Mouse (Mus musculus) heart, adult 18-20 months (tissue): Measurements from ENCODE around the gene Avil. TPM values are rescaled to one million over a fixed set of nuclear protein-coding genes. Genes with fewer than 3 reads are reported as not detected.

ENCODE experiments used
- DNase-seq, 2 experiments: peaks; one replicate each; pipeline ENCODE4 v3.0.0; 2021 to 2022; ENCODE audit warnings: mixed read lengths in 1 of 2
- total RNA-seq, 2 experiments: library from RNA; stranded (reverse); gene quantifications; 2 replicates each; pipeline ENCODE4 v1.2.3; 2021

Gene Avil
- total RNA-seq, 2 experiments from 2014 or later = 0.37 to 0.64 TPM

DNA sequence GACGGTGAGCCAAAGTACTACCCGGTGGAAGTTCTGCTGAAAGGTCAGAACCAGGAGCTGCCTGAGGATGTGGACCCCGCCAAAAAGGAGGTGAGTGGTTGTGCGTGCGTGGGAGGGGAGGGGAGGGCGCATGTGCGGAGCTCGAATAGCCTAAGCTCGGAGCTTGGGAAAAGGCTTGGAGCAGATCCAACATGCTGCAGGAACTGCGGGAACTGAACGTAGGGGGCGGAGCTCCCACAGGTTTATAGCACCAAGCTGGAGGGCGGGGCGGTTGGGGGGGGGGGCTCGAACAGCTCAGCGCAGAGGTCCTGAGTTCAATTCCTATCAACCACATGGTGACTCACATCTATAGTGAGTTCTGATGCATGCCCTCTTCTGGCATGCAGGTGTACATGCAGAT, 17.9 kb downstream of the Avil start:
- no peak for DNase-seq

DNA sequence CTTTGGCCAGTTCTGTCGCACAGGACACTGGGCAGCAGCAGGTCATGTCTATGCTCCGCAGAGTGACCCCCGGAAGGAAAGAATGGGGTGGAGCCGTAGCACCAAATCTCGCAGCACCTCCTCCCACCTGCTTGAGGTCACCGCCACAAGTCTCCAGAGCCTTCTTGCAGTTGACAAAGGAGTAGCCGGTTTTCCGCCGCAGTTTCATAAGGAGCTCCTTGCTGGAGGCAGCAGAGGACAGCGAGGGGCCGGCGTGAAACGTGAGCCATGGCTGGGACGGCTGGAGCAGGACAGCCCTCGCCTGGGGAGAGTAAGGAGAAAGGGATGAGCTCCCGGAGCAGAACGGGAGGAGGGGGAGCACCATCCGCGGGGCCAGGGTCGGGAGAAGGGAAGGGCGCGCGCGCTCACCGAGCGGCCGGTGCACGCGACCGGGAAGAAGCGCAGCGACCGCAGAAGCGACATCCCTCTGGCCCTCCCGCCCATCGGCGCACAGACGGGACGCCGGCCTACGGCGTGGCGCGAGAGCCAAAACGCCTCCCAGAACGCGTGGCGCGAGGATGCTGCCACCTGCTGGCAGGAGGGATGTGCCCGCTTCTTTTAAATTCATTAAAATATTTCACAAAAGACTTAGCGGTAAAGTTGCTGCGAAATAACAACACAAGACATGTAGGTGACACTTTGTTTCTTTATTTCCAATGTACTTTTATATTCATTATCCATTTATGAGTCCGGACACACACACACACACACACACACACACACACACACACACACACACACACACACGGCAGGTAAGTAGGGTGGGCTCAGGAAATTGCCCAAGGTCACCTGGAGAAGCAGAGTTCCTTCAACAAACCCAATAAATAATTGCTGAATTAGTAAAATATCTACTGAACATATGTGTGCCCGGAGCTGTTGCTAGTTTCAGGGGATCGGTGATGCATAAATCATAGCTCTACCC, 30.1 kb downstream of the Avil start, which contains the start of gene Tsfm:
Tsfm (minus strand) TSS at position 505 of the 961 bp plus-strand sequence.
- peak; percentile 93 to 97 for DNase-seq

DNA sequence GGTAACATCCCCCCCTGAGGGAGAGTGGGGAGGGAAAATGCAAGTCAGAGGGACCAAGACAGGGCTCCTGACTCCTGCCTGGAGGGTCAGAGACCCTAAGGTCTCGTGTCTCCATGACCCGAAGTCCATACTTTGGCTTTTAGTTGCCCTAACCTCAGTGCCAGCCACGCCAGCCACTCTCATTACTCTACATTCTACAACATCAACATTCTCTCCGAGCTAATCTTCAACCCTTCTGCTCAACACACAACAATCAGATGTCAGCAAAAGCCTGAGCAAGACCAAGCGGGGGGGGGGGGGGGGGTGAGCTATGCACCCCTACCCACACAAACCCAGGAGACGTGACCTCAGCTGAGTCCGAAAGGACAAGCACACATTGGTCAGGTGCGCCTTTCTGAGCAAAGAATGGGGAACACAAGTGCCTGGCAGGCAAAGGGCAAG, 32.8 kb downstream of the Avil start:
- no peak for DNase-seq

DNA sequence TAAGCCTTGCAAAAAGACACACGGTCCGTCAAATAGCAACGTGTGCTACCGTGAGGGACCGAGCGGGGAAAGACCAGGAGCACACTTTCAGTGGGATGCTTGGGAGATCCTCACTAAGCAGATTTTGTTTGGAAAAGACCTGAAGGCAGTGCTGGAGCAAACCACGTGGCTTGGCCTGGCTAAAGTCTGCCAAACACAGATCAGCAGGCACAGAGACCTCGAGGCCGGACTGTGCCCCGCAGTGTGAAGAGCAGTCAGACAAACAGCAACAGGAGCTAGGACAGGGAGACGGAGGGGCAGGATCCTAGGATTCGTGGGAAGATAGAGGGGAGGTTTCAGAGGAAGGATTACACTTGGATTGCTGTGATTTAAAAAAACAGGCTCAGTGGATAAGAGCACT, 35.8 kb downstream of the Avil start:
- DNase-seq = no peak

DNA sequence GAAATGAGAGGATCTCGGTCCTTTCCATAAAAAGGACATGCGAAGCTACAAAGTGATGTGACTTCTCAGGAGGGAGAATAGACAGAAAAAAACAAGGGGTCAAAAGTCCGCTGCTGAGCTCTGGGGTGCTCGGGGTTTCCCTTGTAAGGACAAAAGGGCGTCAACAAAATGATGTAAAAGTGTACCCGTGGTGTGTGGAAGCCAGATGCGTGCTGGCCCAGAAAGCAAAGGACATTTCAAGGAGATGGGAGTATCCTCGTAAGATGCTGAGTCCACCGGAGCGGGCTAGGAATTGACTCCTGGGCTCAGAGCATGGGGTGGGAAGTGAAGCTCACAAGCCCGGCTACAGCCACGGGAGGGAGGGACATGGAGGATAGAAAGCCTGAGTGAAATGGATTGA, 37.1 kb downstream of the Avil start:
- no peak for DNase-seq

DNA sequence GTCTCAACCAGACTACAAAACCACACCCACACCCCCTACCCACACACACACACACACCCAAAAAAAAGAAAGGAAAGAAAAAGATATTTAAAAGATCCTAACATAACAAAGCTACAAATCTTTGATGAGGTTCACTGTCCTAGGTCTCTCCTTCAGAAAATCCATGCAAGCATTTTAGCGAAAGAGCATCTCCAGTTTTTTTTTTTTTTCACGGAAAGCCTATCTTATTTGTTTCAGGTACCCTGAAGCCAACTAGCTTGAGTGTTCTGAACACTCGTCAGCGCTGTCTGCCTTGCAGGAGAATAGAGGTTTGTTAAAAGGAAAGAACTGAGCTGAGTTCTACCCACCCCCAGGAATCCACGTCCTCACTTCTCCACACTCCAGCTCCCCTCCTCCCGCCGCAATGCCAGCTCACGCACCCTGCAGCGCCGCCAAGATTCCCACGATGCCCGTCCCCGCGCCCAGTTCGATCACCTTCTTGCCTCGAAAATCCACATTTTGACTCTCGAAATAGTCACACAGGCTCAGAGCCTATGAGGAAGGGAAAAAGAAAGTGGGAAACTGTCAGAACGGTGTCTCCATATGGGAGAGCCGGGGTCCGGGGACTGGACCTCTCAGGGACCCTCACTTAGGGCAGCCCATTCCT, 40.2 kb downstream of the Avil start:
- no peak for DNase-seq

DNA sequence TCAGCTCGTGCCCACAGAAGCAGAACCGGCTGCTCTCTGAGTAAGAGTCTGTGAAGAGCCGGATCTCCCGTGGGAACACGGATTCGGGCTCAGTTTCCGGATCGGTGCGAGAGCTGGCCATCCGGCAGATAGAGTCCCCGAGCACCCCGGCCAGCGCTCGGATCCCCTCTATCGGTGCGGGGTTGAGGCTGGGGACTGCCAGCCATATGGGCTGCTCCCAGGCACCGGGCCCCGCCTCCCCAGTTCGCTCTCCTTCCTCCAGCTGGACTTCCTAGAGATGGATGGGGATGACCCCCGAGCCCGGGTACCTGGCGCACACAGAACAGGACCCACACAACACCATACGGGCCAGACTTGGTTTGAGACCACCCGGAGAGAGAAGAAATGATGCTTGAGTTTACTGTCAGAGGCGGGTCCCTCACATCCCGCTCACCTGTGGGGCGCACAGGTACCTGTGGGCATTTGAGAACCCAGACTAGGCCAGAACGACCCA, 40.8 kb downstream of the Avil start, which contains the start of the genes Mettl1 and Eef1akmt3:
Mettl1 (plus strand) TSS at position 141 of the 493 bp plus-strand sequence.
Eef1akmt3 (minus strand) TSS at position 240 of the 493 bp plus-strand sequence.
- peak in 1 of 2 experiments; percentile 29 for DNase-seq

DNA sequence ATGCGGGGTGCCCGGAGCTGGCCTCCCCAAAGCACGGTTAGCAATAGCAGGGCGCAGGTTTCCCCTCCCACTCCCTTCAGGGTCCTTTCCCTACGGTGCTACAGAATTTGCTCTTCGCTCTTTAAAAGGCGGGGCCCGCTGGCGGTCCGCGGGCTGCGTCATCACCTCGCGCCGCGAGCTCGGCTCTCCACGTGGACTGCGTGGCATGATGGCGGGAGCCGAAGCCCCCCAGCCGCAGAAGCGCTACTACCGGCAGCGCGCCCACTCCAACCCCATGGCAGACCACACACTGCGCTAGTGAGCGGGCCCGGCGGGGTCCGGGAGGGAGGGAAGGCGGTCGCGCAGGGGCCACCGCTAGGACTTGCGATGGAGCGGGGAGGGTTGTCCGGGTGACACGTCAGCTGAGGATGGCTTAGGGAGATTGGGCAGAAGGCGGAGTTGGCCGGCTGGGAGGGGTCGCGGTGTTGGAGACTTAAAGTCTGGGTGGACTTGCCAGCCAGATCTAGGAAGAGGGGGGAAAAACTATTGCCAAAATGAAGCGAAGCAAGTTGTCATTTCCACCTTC, 41.3 kb downstream of the Avil start:
- peak; percentile 88 to 94 for DNase-seq

DNA sequence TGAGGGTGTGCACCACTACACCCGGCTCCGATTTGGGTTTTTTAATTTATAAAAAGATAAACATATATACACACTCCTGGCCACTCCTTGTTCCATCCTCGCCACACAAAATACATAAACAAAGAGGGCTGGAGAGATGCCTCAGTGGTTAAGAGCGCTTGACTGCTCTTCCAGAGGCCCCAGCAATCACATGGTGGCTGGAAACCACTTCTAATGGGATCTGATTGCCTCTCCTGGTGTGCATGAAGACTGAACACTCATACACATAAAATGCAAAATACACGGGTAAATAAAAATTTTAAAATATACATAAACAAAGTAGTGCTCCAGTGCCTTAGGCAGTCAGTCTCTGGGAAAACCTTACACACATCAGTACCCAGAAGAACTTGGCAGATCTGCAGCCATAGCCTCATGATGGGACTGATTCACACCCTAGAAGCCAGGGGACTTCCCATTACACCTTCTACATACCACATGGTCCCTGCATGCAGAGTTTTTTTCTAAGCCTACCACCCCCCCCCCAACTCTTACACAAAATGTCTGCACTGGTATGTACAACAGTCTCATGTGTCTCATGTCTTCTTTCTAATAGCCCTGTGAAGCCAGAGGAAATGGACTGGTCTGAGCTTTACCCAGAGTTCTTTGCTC, 42.1 kb downstream of the Avil start:
- DNase-seq = no peak

DNA sequence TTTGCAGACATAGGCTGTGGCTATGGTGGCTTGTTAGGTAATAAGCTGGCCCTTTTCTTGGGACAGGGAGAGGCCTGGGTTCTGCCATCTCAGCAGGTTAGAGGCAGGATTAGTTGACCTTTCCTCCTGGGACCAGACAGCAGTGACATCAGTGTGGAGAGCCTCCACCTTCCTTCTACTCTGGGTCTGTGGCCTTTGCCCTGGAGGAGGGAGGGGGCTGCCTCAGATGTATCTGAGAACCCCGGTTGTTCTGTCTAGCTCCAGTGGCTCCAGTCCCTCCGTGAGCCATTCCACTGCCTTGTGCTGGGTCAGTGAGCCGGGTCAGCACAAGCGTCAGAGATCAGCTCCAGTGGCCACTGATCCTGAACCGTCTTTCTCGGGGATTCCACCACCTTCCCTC, 42.7 kb downstream of the Avil start:
- no peak for DNase-seq

DNA sequence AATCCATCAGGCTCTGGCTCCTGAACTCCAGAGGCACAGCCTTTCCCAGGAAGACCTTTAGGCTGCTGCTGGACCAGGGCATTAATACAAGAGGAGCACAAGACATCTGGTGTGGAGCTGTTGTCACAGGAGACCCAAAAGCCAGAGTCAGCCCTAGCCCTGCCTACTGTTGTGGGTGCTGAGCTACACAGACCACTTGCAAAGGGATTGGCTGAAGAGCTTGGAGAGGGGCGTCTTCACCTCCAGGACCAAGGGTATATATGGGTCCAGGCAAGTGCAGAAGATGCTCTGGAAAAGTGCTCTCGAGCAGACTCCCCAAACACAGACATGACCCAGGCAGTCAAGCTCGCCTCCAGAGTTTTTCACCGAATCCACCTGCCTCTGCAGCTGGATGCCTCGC, 47.4 kb downstream of the Avil start, which contains the start of gene Cyp27b1:
Cyp27b1 (plus strand) TSS at position 297 of the 400 bp plus-strand sequence.
- no peak for DNase-seq

DNA sequence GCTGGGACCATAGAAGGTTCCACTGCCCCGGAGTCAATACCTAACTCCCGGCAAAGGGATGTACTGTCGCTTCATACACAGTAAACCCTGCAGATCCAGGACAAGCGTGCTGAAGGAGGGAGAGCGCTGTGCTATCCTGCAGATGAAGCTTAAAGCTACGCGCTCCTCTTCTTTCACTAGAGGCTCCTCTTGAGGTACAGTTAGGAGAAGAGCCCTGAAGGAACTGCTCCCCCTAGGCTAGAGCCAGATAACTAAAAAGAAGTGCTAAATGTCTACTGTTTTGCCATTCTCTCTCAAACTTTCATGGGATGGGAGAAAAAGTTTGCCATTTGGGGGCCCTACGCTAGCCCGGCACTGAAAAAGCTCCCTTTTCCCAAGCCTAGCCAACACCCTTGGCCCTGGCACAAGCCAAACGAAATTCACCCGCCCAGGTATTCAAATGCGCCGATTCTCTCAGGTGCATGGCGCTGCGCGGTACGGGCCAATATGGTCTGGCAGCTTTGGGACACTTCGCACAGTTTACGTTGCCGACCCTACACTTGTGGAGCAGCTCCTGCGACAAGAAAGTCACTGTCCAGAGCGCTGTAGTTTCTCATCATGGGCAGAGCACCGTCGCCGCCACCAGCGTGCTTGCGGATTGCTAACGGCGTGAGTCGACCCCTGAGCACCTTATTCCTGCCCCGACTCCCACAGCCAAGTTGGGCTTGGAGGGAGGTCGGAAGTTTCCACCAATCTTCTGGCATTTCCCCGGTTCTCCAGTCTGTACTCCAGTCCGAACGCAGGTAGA, 48.3 kb downstream of the Avil start:
- DNase-seq = no peak

DNA sequence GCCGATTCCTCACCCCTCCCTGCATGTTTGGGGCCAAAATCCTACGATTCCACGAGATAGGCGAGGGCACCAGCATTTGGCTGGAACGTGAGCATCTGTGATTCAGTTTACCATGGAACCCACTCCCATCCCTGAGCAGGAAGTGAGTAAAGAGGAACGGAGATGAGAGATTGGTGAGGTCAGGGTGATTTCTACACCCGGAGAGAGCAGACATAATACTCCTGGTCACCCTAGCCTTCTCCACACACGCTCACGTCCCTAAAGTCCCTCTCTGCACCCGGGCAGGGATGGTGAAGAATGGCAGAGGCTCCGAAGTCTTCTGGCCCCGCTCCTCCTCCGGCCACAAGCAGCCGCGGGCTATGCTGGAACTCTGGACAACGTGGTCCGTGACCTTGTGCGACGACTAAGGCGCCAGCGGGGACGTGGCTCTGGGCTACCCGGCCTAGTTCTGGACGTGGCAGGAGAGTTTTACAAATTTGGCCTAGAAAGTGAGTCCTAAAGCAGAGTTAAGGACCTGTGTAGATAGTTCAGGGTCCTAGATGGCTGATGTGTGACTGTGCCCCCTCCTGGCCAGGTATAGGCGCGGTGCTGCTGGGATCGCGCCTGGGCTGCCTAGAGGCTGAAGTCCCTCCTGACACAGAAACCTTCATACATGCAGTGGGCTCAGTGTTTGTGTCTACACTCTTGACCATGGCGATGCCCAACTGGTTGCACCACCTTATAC, 49.0 kb downstream of the Avil start:
- DNase-seq = no peak

DNA sequence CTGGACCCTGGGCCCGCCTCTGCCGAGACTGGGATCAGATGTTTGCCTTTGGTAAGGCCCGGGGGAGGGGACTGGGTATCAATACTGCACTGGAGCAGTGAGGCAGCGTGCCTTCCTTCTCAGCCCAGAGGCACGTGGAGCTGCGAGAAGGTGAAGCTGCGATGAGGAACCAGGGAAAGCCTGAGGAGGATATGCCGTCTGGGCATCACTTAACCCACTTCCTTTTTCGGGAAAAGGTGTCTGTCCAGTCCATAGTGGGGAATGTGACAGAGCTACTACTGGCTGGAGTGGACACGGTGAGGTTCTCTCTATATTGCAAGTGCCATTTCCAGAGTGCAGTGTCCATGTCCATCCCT, 49.6 kb downstream of the Avil start:
- DNase-seq = no peak

DNA sequence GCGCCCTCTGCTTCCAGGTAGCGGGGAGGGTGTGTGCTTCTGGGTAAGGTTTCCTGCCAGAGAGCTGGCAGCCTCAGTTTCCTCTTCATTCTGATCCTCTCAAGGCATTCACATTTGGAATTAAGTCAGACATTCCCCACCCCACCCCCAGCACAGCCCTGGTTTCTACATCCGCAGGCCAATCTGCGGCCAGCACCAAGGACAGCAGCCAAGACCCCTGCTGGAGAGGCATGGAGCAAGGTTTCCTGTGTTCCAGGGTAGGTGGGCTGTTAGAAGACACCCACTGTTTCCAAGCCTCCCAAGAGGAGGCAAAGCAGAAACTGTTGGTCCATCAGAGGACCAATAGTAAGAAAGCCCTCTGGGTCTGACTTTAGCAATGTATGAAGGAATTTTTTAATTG, 54.1 kb downstream of the Avil start:
- DNase-seq = no peak

DNA sequence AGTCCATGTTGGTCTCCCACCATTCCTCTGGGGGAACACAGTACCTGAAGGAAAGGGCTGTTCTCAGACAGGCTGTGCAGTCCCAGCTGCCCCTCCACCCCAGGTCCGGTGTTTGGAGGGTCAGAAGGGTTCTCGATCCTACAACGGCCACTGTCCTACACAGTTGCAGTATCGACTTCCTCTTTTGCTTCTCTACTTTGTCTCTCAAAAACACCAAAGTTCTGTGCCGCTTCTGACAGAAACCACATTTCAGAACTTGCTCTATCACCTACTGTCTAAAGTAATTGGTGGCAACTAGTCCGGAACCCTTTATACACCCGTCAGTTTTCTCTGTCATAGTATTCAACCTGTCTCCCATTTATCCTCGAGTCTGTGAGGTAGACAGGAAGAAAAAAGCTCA, 54.9 kb downstream of the Avil start:
- DNase-seq = no peak

DNA sequence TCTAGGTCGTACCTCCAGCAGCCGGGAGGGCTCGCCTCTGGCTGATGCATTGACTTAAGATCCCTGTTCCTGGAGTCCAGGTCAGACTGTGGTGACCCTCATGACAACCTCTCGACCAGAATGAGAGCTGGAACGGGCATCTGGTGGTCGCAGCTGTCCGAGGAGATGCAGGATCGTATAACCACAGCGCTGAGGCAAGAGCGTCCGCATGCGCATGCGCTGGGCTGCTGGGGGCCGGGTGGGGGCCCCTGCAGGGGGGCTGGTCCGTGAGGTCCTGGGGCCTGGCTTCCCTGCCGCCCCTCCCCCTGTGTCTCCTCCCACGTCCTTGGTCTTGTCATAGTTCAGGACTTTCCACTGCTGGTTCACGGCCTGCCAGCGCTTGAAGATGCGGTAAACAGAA, 56.0 kb downstream of the Avil start:
- DNase-seq = no peak

DNA sequence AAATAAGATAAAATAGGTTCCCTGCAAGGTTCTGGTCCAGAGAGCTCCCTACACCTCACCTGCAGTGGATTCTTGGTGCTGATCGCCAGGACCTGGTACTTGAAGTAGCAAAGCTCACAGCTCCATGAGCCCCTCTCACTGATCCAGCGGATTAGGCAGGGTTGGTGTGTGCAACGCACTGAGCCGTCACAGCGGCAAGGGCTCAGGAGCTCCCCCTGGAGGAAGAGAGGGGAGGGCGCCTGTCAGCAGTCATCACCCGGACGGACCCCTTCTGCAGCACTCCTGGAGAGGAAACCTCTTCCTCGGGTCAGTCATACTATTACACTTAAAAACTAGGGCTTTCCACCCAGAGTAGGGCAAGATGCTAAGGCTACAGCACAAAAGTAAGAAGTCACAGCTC, 57.7 kb downstream of the Avil start:
- DNase-seq = peak; percentile 75 to 84

DNA sequence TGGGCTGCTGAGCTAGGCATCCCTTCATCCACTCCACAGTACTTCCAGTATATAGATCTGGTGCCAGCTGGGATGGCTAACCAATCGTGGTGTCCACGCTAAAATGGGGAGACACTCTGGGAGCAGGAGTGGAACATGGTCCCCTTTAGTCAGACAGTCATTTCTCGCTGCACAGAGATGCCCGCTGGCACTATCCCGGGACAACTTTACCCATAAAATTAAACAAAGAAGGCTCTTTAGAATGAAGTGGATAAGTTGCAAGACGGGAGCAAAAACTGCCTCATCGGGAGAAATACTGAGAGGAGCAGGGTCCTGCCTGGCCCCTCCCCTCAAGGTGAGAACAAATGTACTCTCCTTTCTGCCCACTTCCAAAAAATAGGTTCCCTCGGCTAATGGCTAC, 58.2 kb downstream of the Avil start:
- DNase-seq = no peak

DNA sequence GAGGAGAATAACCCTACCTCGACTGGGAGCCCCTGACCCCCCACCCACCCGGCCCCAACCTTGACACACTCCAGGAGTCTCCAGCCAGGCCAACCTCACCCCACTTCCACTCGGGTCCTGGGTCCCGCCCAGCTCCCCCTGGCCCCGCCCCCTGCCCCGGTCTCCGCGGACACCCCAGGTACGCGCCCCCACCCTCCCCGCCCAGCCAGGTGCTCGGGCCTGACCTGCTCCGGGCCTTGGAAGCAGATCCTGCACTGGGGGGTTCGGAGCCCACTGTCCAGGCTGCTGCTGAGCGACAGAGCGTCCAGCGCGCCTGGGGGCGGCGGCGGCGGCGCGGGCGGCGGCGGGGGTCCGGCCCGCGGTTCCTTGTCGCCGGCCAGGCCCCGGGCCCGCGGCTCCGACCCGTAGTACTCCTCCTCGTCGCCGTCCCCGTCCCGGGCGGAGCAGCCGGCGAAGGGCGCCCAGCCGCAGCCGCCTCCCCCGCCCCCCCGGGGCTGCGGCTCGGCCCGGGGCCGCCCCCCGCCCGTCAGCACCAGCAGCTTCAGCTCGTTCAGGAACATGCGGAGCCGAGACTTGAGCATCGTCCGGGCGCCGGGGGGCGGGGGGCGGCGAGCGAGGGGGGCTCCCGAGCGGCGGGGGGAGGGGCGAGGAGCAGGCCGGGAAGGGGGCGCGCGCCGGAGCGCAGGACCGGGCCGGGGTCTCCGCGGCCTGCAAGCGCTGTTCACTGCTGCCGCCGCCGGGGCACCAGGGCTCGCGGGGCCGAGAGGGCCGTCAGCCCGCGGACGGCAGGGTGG, 58.9 kb downstream of the Avil start:
- no peak for DNase-seq
